Mouse (Mus musculus): ENCODE results near the gene Lemd1. TPM values are rescaled to one million over a fixed set of nuclear protein-coding genes. Genes with fewer than 3 reads are reported as not detected.

The Lemd1 gene
- polyA plus RNA-seq, 1 experiment from 2014 or later: not detected

GRCm38 (mm10) chr1:132301242-132301641, 110.0 kb downstream of the Lemd1 start:
- no peaks in the 10 kb centered on the region for H3K9me3 ChIP-seq (replicated peaks)
- no peak overlapping the region for H3K4me3 ChIP-seq
- H3K27me3 ChIP-seq (replicated peaks): peaks cover 90% of the 10 kb centered on the region
- WGBS (ENCODE audit: insufficient replicate concordance): 79% methylated on average over 5 of the region's 5 CpGs
- no peak overlapping the region for H3K27ac ChIP-seq
- ATAC-seq: no peak
- H3K9ac ChIP-seq: no peak overlapping the region
- H3K4me1 ChIP-seq: peaks cover 10% of the 10 kb centered on the region
- no peaks in the 10 kb centered on the region for H3K36me3 ChIP-seq
- H3K4me2 ChIP-seq: no peak overlapping the region

GRCm38 (mm10) chr1:132302341-132302866, 111.2 kb downstream of the Lemd1 start:
- WGBS (ENCODE audit: insufficient replicate concordance): 80% methylated on average over 9 of the region's 9 CpGs
- H3K4me1 ChIP-seq: peaks cover 10% of the 10 kb centered on the region
- no peak for ATAC-seq
- H3K36me3 ChIP-seq: no peaks in the 10 kb centered on the region
- no peak overlapping the region for H3K9ac ChIP-seq
- H3K27ac ChIP-seq: no peak overlapping the region
- no peak overlapping the region for H3K4me3 ChIP-seq
- no peaks in the 10 kb centered on the region for H3K9me3 ChIP-seq (replicated peaks)
- peaks cover 83% of the 10 kb centered on the region for H3K27me3 ChIP-seq (replicated peaks)
- no peak overlapping the region for H3K4me2 ChIP-seq

- Histone ChIP-seq H3K27ac (no peak overlapping the region), H3K9ac (no peak overlapping the region), H3K9me3 (replicated peaks) (no peaks in the 10 kb centered on the region), H3K4me3 (no peak overlapping the region), H3K4me2 (no peak overlapping the region), H3K4me1 (no peaks in the 10 kb centered on the region), H3K36me3 (no peaks in the 10 kb centered on the region), H3K27me3 (replicated peaks) (peaks cover 77% of the 10 kb centered on the region)
- no peak for ATAC-seq
- 47% methylated on average over 9 of the region's 9 CpGs for WGBS (ENCODE audit: insufficient replicate concordance)
Observed at GRCm38 (mm10) chr1:132304618-132305214, 113.5 kb downstream of the Lemd1 start.

GRCm38 (mm10) chr1:132306160-132306559, 114.9 kb downstream of the Lemd1 start:
- Histone ChIP-seq H3K27me3 (replicated peaks) (peaks cover 74% of the 10 kb centered on the region), H3K4me3 (no peak overlapping the region), H3K36me3 (no peaks in the 10 kb centered on the region), H3K4me1 (no peaks in the 10 kb centered on the region), H3K9ac (no peak overlapping the region), H3K9me3 (replicated peaks) (no peaks in the 10 kb centered on the region), H3K4me2 (no peak overlapping the region), H3K27ac (no peak overlapping the region)
- WGBS (ENCODE audit: insufficient replicate concordance): 24% methylated on average over 4 of the region's 4 CpGs
- no peak for ATAC-seq

GRCm38 (mm10) chr1:132306808-132307207, 115.6 kb downstream of the Lemd1 start:
- WGBS (ENCODE audit: insufficient replicate concordance): 13% methylated on average over 4 of the region's 4 CpGs
- Histone ChIP-seq H3K4me2 (no peak overlapping the region), H3K27me3 (replicated peaks) (peaks cover 73% of the 10 kb centered on the region), H3K4me1 (peaks cover 2% of the 10 kb centered on the region; the same call in 1 of the 2 replicates), H3K27ac (no peak overlapping the region), H3K36me3 (no peaks in the 10 kb centered on the region), H3K9me3 (replicated peaks) (no peaks in the 10 kb centered on the region), H3K9ac (no peak overlapping the region), H3K4me3 (no peak overlapping the region)
- ATAC-seq: no peak

GRCm38 (mm10) chr1:132307962-132308361, 116.7 kb downstream of the Lemd1 start:
- Histone ChIP-seq H3K9me3 (replicated peaks) (no peaks in the 10 kb centered on the region), H3K4me3 (no peak overlapping the region), H3K4me2 (no peak overlapping the region), H3K9ac (no peak overlapping the region), H3K36me3 (no peaks in the 10 kb centered on the region), H3K4me1 (peaks cover 3% of the 10 kb centered on the region; the same call in 1 of the 2 replicates), H3K27me3 (replicated peaks) (peaks cover 63% of the 10 kb centered on the region), H3K27ac (no peak overlapping the region)
- no peak for ATAC-seq
- WGBS (ENCODE audit: insufficient replicate concordance): 65% methylated on average over 6 of the region's 6 CpGs

GRCm38 (mm10) chr1:132308674-132309073, 117.4 kb downstream of the Lemd1 start:
- 64% methylated on average over 7 of the region's 7 CpGs for WGBS (ENCODE audit: insufficient replicate concordance)
- peaks cover 3% of the 10 kb centered on the region; the same call in 1 of the 2 replicates for H3K4me1 ChIP-seq
- no peak for ATAC-seq

More at GRCm38 (mm10) chr1:132308674-132309073, 117.4 kb downstream of the Lemd1 start:
- no peaks in the 10 kb centered on the region for H3K36me3 ChIP-seq
- peaks cover 56% of the 10 kb centered on the region for H3K27me3 ChIP-seq (replicated peaks)
- no peaks in the 10 kb centered on the region for H3K9me3 ChIP-seq (replicated peaks)
- no peak overlapping the region for H3K4me3 ChIP-seq
- H3K27ac ChIP-seq: no peak overlapping the region
- no peak overlapping the region for H3K4me2 ChIP-seq
- no peak overlapping the region for H3K9ac ChIP-seq

MicroRNAs within 50 kb of the gene (microRNA counts, 519-probe panel; counts per million panel counts)
- microRNA mmu-miR-135b: 582 counts per million, percentile 70 among the panel's probes with 10 or more counts

Small RNAs within 50 kb of the gene (microRNA-seq; reads per million reads assigned to microRNA genes)
- 89.6 reads per million, percentile 47 among the genes with 10 or more reads in this experiment for gene Mir135b

Other genes with a start within 250 kb of the Lemd1 start
- gene Slc45a3, start 228.5 kb upstream of the Lemd1 start, polyA plus RNA-seq (2016; fragmentation: Nextera tagmentation; extraction: Ambion mirVana): 3.1 and 3.8 TPM in 2 replicates
- gene Elk4, start 183.8 kb upstream of the Lemd1 start, polyA plus RNA-seq (2016; fragmentation: Nextera tagmentation; extraction: Ambion mirVana): 14.4 and 16.4 TPM in 2 replicates
- gene Mfsd4a, start 123.4 kb upstream of the Lemd1 start, polyA plus RNA-seq (2016; fragmentation: Nextera tagmentation; extraction: Ambion mirVana): 8.2 and 8.5 TPM in 2 replicates
- gene Cdk18, start 51.7 kb upstream of the Lemd1 start, polyA plus RNA-seq (2016; fragmentation: Nextera tagmentation; extraction: Ambion mirVana): 2.7 and 3.1 TPM in 2 replicates
- not detected in 2 replicates for gene AC124108.1, start within 50 bp of the Lemd1 start, polyA plus RNA-seq (2016; fragmentation: Nextera tagmentation; extraction: Ambion mirVana)
- gene Gm10188, start 38.3 kb downstream of the Lemd1 start, polyA plus RNA-seq (2016; fragmentation: Nextera tagmentation; extraction: Ambion mirVana): not detected in 2 replicates
- 0.06 and 0.07 TPM in 2 replicates for gene Klhdc8a, start 107.2 kb downstream of the Lemd1 start, polyA plus RNA-seq (2016; fragmentation: Nextera tagmentation; extraction: Ambion mirVana)
- 1.3 and 1.7 TPM in 2 replicates for gene Nuak2, start 124.7 kb downstream of the Lemd1 start, polyA plus RNA-seq (2016; fragmentation: Nextera tagmentation; extraction: Ambion mirVana)
- 342 and 350 TPM in 2 replicates for gene Tmcc2, start 199.8 kb downstream of the Lemd1 start, polyA plus RNA-seq (2016; fragmentation: Nextera tagmentation; extraction: Ambion mirVana)
- 5.8 and 6.6 TPM in 2 replicates for gene Dstyk, start 226.1 kb downstream of the Lemd1 start, polyA plus RNA-seq (2016; fragmentation: Nextera tagmentation; extraction: Ambion mirVana)

All from liver, embryonic 12.5 days (tissue).